In genomic region chr4:117858794-117859193, GRCm38 (mm10) we compare ENCODE assay signal across 8 mouse cellular contexts. TPM values are rescaled to one million over a fixed set of nuclear protein-coding genes. Genes with fewer than 3 reads are reported as not detected.
DNase-seq lines count a peak whose midpoint lies in the region; ATAC-seq and TF ChIP-seq lines count a peak whose summit lies in the region.

No protein-coding gene starts in this region.

- no peak for TF ChIP-seq POLR2A in ES-Bruce4 (IDR thresholded peaks at IDR 0.05; ENCODE audit: insufficient read depth, low read length)

- no peak for TF ChIP-seq EP300 in ES-Bruce4 (IDR thresholded peaks at IDR 0.05; ENCODE audit: insufficient read depth, low read depth, low read length)

- H3K9ac ChIP-seq in ES-Bruce4 (ENCODE audit: low read depth, poor library complexity, severe bottlenecking) = no peak overlapping the region

- no peak overlapping the region for H3K27ac ChIP-seq in ES-Bruce4 (ENCODE audit: insufficient read depth, low read length)

- intact Hi-C loops in heart, postnatal 14 days (cut with DNase I) = loop anchor here (2.0 kb wide), 1 partner anchor 28 kb away; no protein-coding TSS in a partner anchor
- intact Hi-C loops in left cerebral cortex, postnatal 4 days (cut with DNase I) = no loop called here

- no peaks in the 10 kb centered on the region for H3K36me3 ChIP-seq in ES-Bruce4 (ENCODE audit: control insufficient read depth, insufficient read depth, low read length, poor library complexity, severe bottlenecking)

- no peak overlapping the region for H3K4me3 ChIP-seq in ES-Bruce4 (ENCODE audit: low read depth, low read length)

- DNase-seq in heart, postnatal 14 days = peak; percentile 70 to 75
- no peak for DNase-seq in heart, adult 9 months (ENCODE audit: low spot score in 2 of 2)
- peak; percentile 66 to 69 for DNase-seq in cerebellum, adult 18-20 months
- peak; percentile 86 for DNase-seq in left cerebral cortex, postnatal 4 days
- DNase-seq in urinary bladder, postnatal 14 days (ENCODE audit: low spot score) = peak; percentile 73

- no peaks in the 10 kb centered on the region for H3K4me1 ChIP-seq in ES-Bruce4 (ENCODE audit: control insufficient read depth, insufficient read depth, low read length)

- H3K9me3 ChIP-seq in ES-Bruce4 (replicated peaks; ENCODE audit: control insufficient read depth, insufficient read depth, low read length, poor library complexity, severe bottlenecking) = no peaks in the 10 kb centered on the region

- no peaks in the 10 kb centered on the region for H3K27me3 ChIP-seq in ES-Bruce4 (ENCODE audit: control insufficient read depth, insufficient read depth, low read length, poor library complexity, severe bottlenecking)

- peak; percentile 66 for TF ChIP-seq CTCF in ES-Bruce4 (IDR thresholded peaks at IDR 0.05; ENCODE audit: low read depth, low read length)

- ATAC-seq in hematopoietic stem cell, adult 5-6 weeks (replicated peaks in 1 of 2; ENCODE audit: insufficient read depth in 1 of 2, low FRiP score in 2 of 2, low TSS enrichment in 1 of 2, low read depth in 1 of 2, poor library complexity in 2 of 2, severe bottlenecking in 2 of 2) = peak; percentile 32 to 57; a peak in 2 of 4 replicates
- ATAC-seq in neutrophil, adult 5-6 weeks (ENCODE audit: extremely low read depth, insufficient number of reproducible peaks, low FRiP score, poor library complexity, severe bottlenecking) = peak; percentile 17; the same call in 1 of the 2 replicates

RNA-seq across cellular contexts. Expression of gene Ccdc24, which starts 13.6 kb away (rescaled TPM):
- total RNA-seq in heart, postnatal 14 days (2021) = under 1 TPM; 0.39 to 0.45 TPM
- polyA plus RNA-seq in ES-Bruce4 (2011; ENCODE audit: insufficient read depth, insufficient read length, low read depth, missing spikeins) = 1.7 and 3.8 TPM in 2 replicates
- 0.25 TPM in 1 of 2 replicates, not detected in the other for total RNA-seq in hematopoietic stem cell, adult 5-6 weeks (2017)
- 1 to 10 TPM; 6.0 to 8.2 TPM for total RNA-seq in left cerebral cortex, postnatal 4 days (2021)
- total RNA-seq in neutrophil, adult 5-6 weeks (2017) = not detected in 2 replicates

RNA-seq across cellular contexts. Expression of gene Slc6a9, which starts 24.5 kb away (rescaled TPM):
- 1 to 10 TPM; 2.6 to 4.1 TPM for total RNA-seq in heart, postnatal 14 days (2021)
- polyA plus RNA-seq in ES-Bruce4 (2011; ENCODE audit: insufficient read depth, insufficient read length, low read depth, missing spikeins) = 2.1 and 3.5 TPM in 2 replicates
- 1.6 and 8.0 TPM in 2 replicates for total RNA-seq in hematopoietic stem cell, adult 5-6 weeks (2017)
- total RNA-seq in left cerebral cortex, postnatal 4 days (2021) = 10 to 100 TPM; 33.4 to 34.1 TPM
- not detected in 2 replicates for total RNA-seq in neutrophil, adult 5-6 weeks (2017)

RNA-seq across cellular contexts. Expression of gene B4galt2, which starts 24.5 kb away (rescaled TPM):
- 1 to 10 TPM; 7.5 to 8.0 TPM for total RNA-seq in heart, postnatal 14 days (2021)
- 15.3 and 18.2 TPM in 2 replicates for polyA plus RNA-seq in ES-Bruce4 (2011; ENCODE audit: insufficient read depth, insufficient read length, low read depth, missing spikeins)
- total RNA-seq in hematopoietic stem cell, adult 5-6 weeks (2017) = not detected in 2 replicates
- total RNA-seq in left cerebral cortex, postnatal 4 days (2021) = 100 to 1,000 TPM; 168 to 172 TPM
- 0.61 TPM in 1 of 2 replicates, not detected in the other for total RNA-seq in neutrophil, adult 5-6 weeks (2017)

RNA-seq across cellular contexts. Expression of gene Atp6v0b, which starts 28.3 kb away (rescaled TPM):
- total RNA-seq in heart, postnatal 14 days (2021) = 100 to 1,000 TPM; 128 to 129 TPM
- 102 and 115 TPM in 2 replicates for polyA plus RNA-seq in ES-Bruce4 (2011; ENCODE audit: insufficient read depth, insufficient read length, low read depth, missing spikeins)
- 65.8 and 93.7 TPM in 2 replicates for total RNA-seq in hematopoietic stem cell, adult 5-6 weeks (2017)
- 100 to 1,000 TPM; 306 to 331 TPM for total RNA-seq in left cerebral cortex, postnatal 4 days (2021)
- 136 and 175 TPM in 2 replicates for total RNA-seq in neutrophil, adult 5-6 weeks (2017)

RNA-seq across cellular contexts. Expression of gene Dph2, which starts 33.0 kb away (rescaled TPM):
- total RNA-seq in heart, postnatal 14 days (2021) = 1 to 10 TPM; 2.7 to 2.9 TPM
- polyA plus RNA-seq in ES-Bruce4 (2011; ENCODE audit: insufficient read depth, insufficient read length, low read depth, missing spikeins) = 7.4 and 8.0 TPM in 2 replicates
- 6.0 and 9.8 TPM in 2 replicates for total RNA-seq in hematopoietic stem cell, adult 5-6 weeks (2017)
- 10 to 100 TPM; 12.9 to 15.1 TPM for total RNA-seq in left cerebral cortex, postnatal 4 days (2021)
- total RNA-seq in neutrophil, adult 5-6 weeks (2017) = 10.6 and 11.8 TPM in 2 replicates

Comparison
In these comparisons a context has a peak if more than half of its experiments do, and no peak if none do; other contexts are left out.
1. DNase-seq: peak in heart, postnatal 14 days (2 of 2), cerebellum, adult 18-20 months (2 of 2), left cerebral cortex, postnatal 4 days (single experiment) and urinary bladder, postnatal 14 days (single experiment); none in heart, adult 9 months (0 of 2).
2. RNA of gene B4galt2, which starts 24.5 kb away (total RNA-seq): 168 to 172 TPM in left cerebral cortex, postnatal 4 days; 7.5 to 8.0 TPM in heart, postnatal 14 days, 0.61 TPM in neutrophil, adult 5-6 weeks and not detected in hematopoietic stem cell, adult 5-6 weeks; every median in the first group is over 10 times any median in the second.